Mouse (Mus musculus) MEL (cell line): ENCODE measurements around the gene Chrna1. TPM values are rescaled to one million over a fixed set of nuclear protein-coding genes. Genes with fewer than 3 reads are reported as not detected.
A peak's percentile ranks its signal among the peaks of the same experiment; 100 is the strongest.

Experiments
- DNase-seq: peaks from one replicate; pipeline ENCODE4 v3.0.0; 2011; ENCODE audit warnings: low read depth, low spot score
- H3K27ac ChIP-seq: 2 replicates; pipeline ENCODE4 v1.5.1; 2012; ENCODE audit warnings: low read depth, mild to moderate bottlenecking, control low read depth, low read length, moderate library complexity; ENCODE audit not compliant: control insufficient read depth
- H3K27me3 ChIP-seq, 2 experiments: fragments of 150-350 bp in 1 of 2; sonication (generic) in 1 of 2; 2 replicates each; pipeline ENCODE4 v1.6.1; 2012; ENCODE audit warnings: low read length in 2 of 2, mild to moderate bottlenecking in 2 of 2, improper control_type of control experiment in 1 of 2, moderate library complexity in 1 of 2; ENCODE audit not compliant: insufficient read depth in 2 of 2, control insufficient read depth in 1 of 2
- H3K36me3 ChIP-seq, 2 experiments: 2 replicates each; pipeline ENCODE4 v1.6.1; 2012 to 2014; ENCODE audit warnings: low read length in 2 of 2, improper control_type of control experiment in 1 of 2, inconsistent platforms in 1 of 2, mild to moderate bottlenecking in 1 of 2; ENCODE audit not compliant: insufficient read depth in 2 of 2, control insufficient read depth in 1 of 2
- H3K4me1 ChIP-seq, 2 experiments: fragments of 150-350 bp in 1 of 2; sonication (generic) in 1 of 2; 2 replicates each; pipeline ENCODE4 v1.6.1; 2012; ENCODE audit warnings: low read length in 2 of 2, improper control_type of control experiment in 1 of 2, mild to moderate bottlenecking in 1 of 2; ENCODE audit not compliant: insufficient read depth in 2 of 2, control insufficient read depth in 1 of 2
- H3K4me3 ChIP-seq, 2 experiments: fragments of 150-350 bp in 1 of 2; sonication (generic) in 1 of 2; 2 replicates each; pipeline ENCODE4 v1.5.1; 2012; ENCODE audit warnings: low read depth in 2 of 2, low read length in 2 of 2, mild to moderate bottlenecking in 2 of 2, moderate library complexity in 2 of 2, control low read depth in 1 of 2, improper control_type of control experiment in 1 of 2; ENCODE audit not compliant: control insufficient read depth in 1 of 2, insufficient read depth in 1 of 2
- H3K79me2 ChIP-seq: 2 replicates; pipeline ENCODE4 v1.6.1; 2012; ENCODE audit warnings: mild to moderate bottlenecking, low read length, moderate library complexity; ENCODE audit not compliant: control insufficient read depth, poor library complexity, insufficient read depth
- H3K9ac ChIP-seq: 2 replicates; pipeline ENCODE4 v1.6.1; 2012; ENCODE audit warnings: low read depth, mild to moderate bottlenecking, control low read depth, low read length, moderate library complexity; ENCODE audit not compliant: control insufficient read depth, poor library complexity, severe bottlenecking
- H3K9me3 ChIP-seq: fragments of 150-350 bp; sonication (generic); replicated peaks from 2 replicates; pipeline ENCODE4 v1.6.1; 2012; ENCODE audit warnings: mild to moderate bottlenecking, low read length, improper control_type of control experiment, moderate library complexity; ENCODE audit not compliant: insufficient read depth
- CHD2 ChIP-seq: IDR thresholded peaks from 2 replicates; pipeline ENCODE4 v1.6.1; 2011; ENCODE audit warnings: low read length, improper control_type of control experiment
- CTCF ChIP-seq, 3 experiments: IDR thresholded peaks in 2 of 3; conservative IDR thresholded peaks in 1 of 3; 2 replicates each; pipeline ENCODE4 v1.5.1; 2011 to 2012; ENCODE audit warnings: low read length in 3 of 3, low read depth in 2 of 3, mild to moderate bottlenecking in 2 of 3, improper control_type of control experiment in 1 of 3, inconsistent platforms in 1 of 3, mixed read lengths in 1 of 3, moderate library complexity in 1 of 3; ENCODE audit not compliant: control insufficient read depth in 1 of 3, insufficient read depth in 1 of 3, poor library complexity in 1 of 3, severe bottlenecking in 1 of 3
- ELF1 ChIP-seq: IDR thresholded peaks from 2 replicates; pipeline ENCODE4 v1.6.1; 2014; ENCODE audit warnings: low read depth, mild to moderate bottlenecking, inconsistent platforms, low read length, improper control_type of control experiment, moderate library complexity
- GABPA ChIP-seq: IDR thresholded peaks from 2 replicates; pipeline ENCODE4 v1.6.1; 2012; ENCODE audit warnings: low read depth, mild to moderate bottlenecking, inconsistent platforms, low read length, improper control_type of control experiment, moderate library complexity
- GATA1 ChIP-seq: IDR thresholded peaks from 2 replicates; pipeline ENCODE4 v1.6.1; 2011; ENCODE audit warnings: low read depth, low read length, improper control_type of control experiment
- HCFC1 ChIP-seq: IDR thresholded peaks from 2 replicates; pipeline ENCODE4 v1.6.1; 2012; ENCODE audit warnings: low read depth, mild to moderate bottlenecking, inconsistent platforms, low read length, improper control_type of control experiment, moderate library complexity
- MAFK ChIP-seq: IDR thresholded peaks from 2 replicates; pipeline ENCODE4 v1.6.1; 2011; ENCODE audit warnings: low read depth, mild to moderate bottlenecking, low read length, improper control_type of control experiment, borderline replicate concordance
- MEF2A ChIP-seq: IDR thresholded peaks from 2 replicates; pipeline ENCODE4 v1.6.1; 2014; ENCODE audit warnings: low read depth, mild to moderate bottlenecking, inconsistent platforms, low read length, improper control_type of control experiment; ENCODE audit not compliant: poor library complexity, insufficient replicate concordance, severe bottlenecking; ENCODE audit errors: extremely low read depth
- MXI1 ChIP-seq: IDR thresholded peaks from 2 replicates; pipeline ENCODE4 v1.6.1; 2011; ENCODE audit warnings: mild to moderate bottlenecking, low read depth, low read length, improper control_type of control experiment
- MYC ChIP-seq: IDR thresholded peaks from 2 replicates; pipeline ENCODE4 v1.6.1; 2011; ENCODE audit warnings: low read depth, mild to moderate bottlenecking, low read length, improper control_type of control experiment, moderate library complexity
- NELFE ChIP-seq: IDR thresholded peaks from 2 replicates; pipeline ENCODE4 v1.6.1; 2011; ENCODE audit warnings: low read depth, low read length, improper control_type of control experiment
- NRF1 ChIP-seq: IDR thresholded peaks from 2 replicates; pipeline ENCODE4 v1.6.1; 2014; ENCODE audit warnings: low read depth, mild to moderate bottlenecking, inconsistent platforms, low read length, improper control_type of control experiment, moderate library complexity; ENCODE audit not compliant: poor library complexity, insufficient read depth, severe bottlenecking
- POLR2A ChIP-seq, 2 experiments: IDR thresholded peaks; 2 replicates each; pipeline ENCODE4 v1.6.1; 2011 to 2012; ENCODE audit warnings: low read length in 2 of 2, mild to moderate bottlenecking in 2 of 2, control low read depth in 1 of 2, improper control_type of control experiment in 1 of 2, low read depth in 1 of 2, moderate library complexity in 1 of 2; ENCODE audit not compliant: control insufficient read depth in 1 of 2, insufficient read depth in 1 of 2, poor library complexity in 1 of 2
- POLR2AphosphoS2 ChIP-seq: IDR thresholded peaks from 2 replicates; pipeline ENCODE4 v1.6.1; 2011; ENCODE audit warnings: low read length, improper control_type of control experiment
- RAD21 ChIP-seq: IDR thresholded peaks from 2 replicates; pipeline ENCODE4 v1.6.1; 2011; ENCODE audit warnings: mild to moderate bottlenecking, low read depth, low read length, improper control_type of control experiment
- SMC3 ChIP-seq: IDR thresholded peaks from 2 replicates; pipeline ENCODE4 v1.6.1; 2011; ENCODE audit warnings: low read depth, low read length, improper control_type of control experiment
- TAL1 ChIP-seq: IDR thresholded peaks from 2 replicates; pipeline ENCODE4 v1.6.1; 2012; ENCODE audit warnings: mild to moderate bottlenecking, inconsistent platforms, low read length, moderate library complexity, mixed read lengths
- TCF12 ChIP-seq: IDR thresholded peaks from 2 replicates; pipeline ENCODE4 v1.6.1; 2014; ENCODE audit warnings: low read depth, mild to moderate bottlenecking, inconsistent platforms, low read length, improper control_type of control experiment, moderate library complexity
- USF2 ChIP-seq, 2 experiments: IDR thresholded peaks; 2 replicates each; pipeline ENCODE4 v1.6.1; 2011 to 2012; ENCODE audit warnings: improper control_type of control experiment in 2 of 2, low read length in 2 of 2, borderline replicate concordance in 1 of 2, inconsistent platforms in 1 of 2, low read depth in 1 of 2, mild to moderate bottlenecking in 1 of 2; ENCODE audit not compliant: insufficient read depth in 1 of 2
- ZC3H11A ChIP-seq: IDR thresholded peaks from 2 replicates; pipeline ENCODE4 v1.6.1; 2012; ENCODE audit warnings: low read depth, mild to moderate bottlenecking, inconsistent platforms, low read length, improper control_type of control experiment
- ZMIZ1 ChIP-seq: IDR thresholded peaks from 2 replicates; pipeline ENCODE4 v1.6.1; 2012; ENCODE audit warnings: low read depth, mild to moderate bottlenecking, inconsistent platforms, low read length, improper control_type of control experiment, moderate library complexity
- ZNF384 ChIP-seq: IDR thresholded peaks from 2 replicates; pipeline ENCODE4 v1.6.1; 2012; ENCODE audit warnings: low read depth, mild to moderate bottlenecking, inconsistent platforms, low read length, improper control_type of control experiment
- polyA plus RNA-seq, 2 experiments: library from polyadenylated mRNA; stranded (reverse) in 1 of 2; unstranded in 1 of 2; fragments of >175 nt in 1 of 2; fragments of >200 nt in 1 of 2; gene quantifications; 2 replicates each; pipeline versions ENCODE4 v1.2.1 to v1.2.4; 2012; ENCODE audit warnings: low replicate concordance in 2 of 2, low read depth in 1 of 2; ENCODE audit not compliant: insufficient read length in 2 of 2, insufficient read depth in 1 of 2, missing spikeins in 1 of 2
- total RNA-seq: library from RNA; depleted of rRNA; stranded (reverse); fragments of 300-350 nt; gene quantifications from 2 replicates; pipeline ENCODE4 v1.2.3, GENCODE M21; 2012

The Chrna1 gene
- total and polyA plus RNA-seq, 3 experiments = 0.12 TPM; not detected in 2

DNA sequence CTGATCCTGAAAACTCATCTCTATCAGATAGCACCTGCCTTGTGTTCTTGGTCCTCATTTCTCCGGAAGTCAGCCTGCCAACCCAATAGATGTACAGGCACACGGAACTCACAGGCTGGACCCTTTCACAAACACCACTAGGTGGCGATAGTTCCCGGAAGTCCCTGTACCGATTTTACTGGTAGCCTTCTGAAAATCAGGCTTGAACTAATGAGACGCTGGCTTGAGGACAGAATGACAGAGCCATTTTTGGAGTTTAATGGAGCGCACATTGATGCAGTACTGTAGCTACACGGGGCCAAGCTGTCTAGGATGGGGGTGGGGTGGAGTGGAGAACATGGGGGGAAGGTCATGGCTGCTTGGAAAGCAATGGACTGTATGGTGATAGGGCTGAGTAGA is 18.5 kb downstream of the Chrna1 start:
- no peaks in the 10 kb centered on the region for H3K79me2 ChIP-seq
- no peaks in the 10 kb centered on the region for H3K27me3 ChIP-seq
- peaks cover 0 to 7% of the 10 kb centered on the region in 2 experiments; a peak in 3 of 4 replicates for H3K4me1 ChIP-seq
- DNase-seq = peak; percentile 84
- peak overlapping the region; percentile 40 to 62 for H3K4me3 ChIP-seq
- TF ChIP-seq POLR2A (IDR thresholded peaks at IDR 0.05; ENCODE audit: control insufficient read depth in 1 of 2, insufficient read depth in 1 of 2, low read depth in 1 of 2, low read length in 2 of 2, poor library complexity in 1 of 2) (no peak), MYC (no peak), RAD21 (peak; percentile 37), TCF12 (no peak), MXI1 (no peak), HCFC1 (0 out of 2 replicates have a peak, but pooled peaks have one; percentile 28), SMC3 (peak; percentile 47), ELF1 (peak; percentile 97), POLR2AphosphoS2 (no peak), ZMIZ1 (no peak), CTCF (IDR thresholded peaks at IDR 0.05 in 2 of 3, conservative IDR thresholded peaks at IDR 0.05 in 1 of 3; ENCODE audit: control insufficient read depth in 1 of 3, insufficient read depth in 1 of 3, low read depth in 2 of 3, low read length in 3 of 3, poor library complexity in 1 of 3, severe bottlenecking in 1 of 3) (peak; percentile 61 to 78 (median 71)), GATA1 (no peak)
- peak overlapping the region; percentile 6; the same call in 1 of the 2 replicates for H3K9ac ChIP-seq
- peaks cover 0 to 3% of the 10 kb centered on the region in 2 experiments; a peak in 1 of 4 replicates for H3K36me3 ChIP-seq
- no peaks in the 10 kb centered on the region for H3K9me3 ChIP-seq
- H3K27ac ChIP-seq = no peak overlapping the region

DNA sequence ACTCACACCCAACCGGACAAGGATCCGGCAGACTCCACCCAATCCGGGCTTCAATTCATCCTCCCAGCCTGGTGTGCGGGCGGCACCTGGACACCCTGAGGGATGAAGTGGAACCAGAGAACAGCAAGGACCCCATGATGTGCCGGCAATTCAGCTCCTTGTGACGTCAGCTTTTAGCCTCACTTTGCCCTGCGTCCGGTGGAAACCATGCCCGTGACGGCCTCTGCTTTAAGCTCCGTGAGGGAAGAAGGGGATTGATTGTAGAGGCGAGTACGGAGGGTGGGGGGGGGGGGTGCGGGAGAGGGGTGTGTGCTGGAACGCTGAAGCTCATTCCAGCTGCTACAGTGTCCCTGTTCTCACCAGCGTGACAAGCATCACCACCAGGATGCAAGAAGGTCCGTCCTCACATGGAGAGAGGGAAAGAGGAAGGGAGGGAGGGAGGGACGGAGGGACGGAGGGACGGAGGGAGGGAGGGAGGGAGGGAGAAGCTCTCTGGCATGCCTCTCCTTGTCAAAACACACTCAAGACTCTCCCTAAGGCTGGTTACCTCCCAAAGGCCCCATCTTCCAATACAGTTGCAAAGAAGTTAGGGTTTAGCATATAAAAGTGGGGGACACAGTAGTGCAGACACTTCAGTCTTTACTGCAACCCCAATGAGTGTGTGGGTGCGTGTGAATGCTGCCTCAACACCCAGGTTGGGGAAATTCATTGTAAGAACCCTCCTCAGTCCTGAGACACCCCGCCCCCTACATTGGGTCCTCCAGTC is 19.1 kb downstream of the Chrna1 start:
- no peak for DNase-seq
- Histone ChIP-seq H3K79me2 (no peaks in the 10 kb centered on the region), H3K9ac (no peak overlapping the region)

More for the DNA sequence above, 19.1 kb downstream of the Chrna1 start:
- no peak overlapping the region for H3K4me3 ChIP-seq
- no peaks in the 10 kb centered on the region for H3K27me3 ChIP-seq
- H3K4me1 ChIP-seq = peaks cover 0 to 7% of the 10 kb centered on the region in 2 experiments; a peak in 3 of 4 replicates
- H3K27ac ChIP-seq = no peak overlapping the region
- H3K36me3 ChIP-seq = peaks cover 0 to 3% of the 10 kb centered on the region in 2 experiments; a peak in 1 of 4 replicates
- TF ChIP-seq CHD2 (no peak), MAFK (no peak), ZNF384 (no peak), TAL1 (no peak), NRF1 (no peak), RAD21 (no peak), GABPA (no peak), USF2 (IDR thresholded peaks at IDR 0.05; ENCODE audit: borderline replicate concordance in 1 of 2, insufficient read depth in 1 of 2, low read depth in 1 of 2, low read length in 2 of 2) (no peak), NELFE (no peak), GATA1 (no peak), MEF2A (no peak), ZC3H11A (no peak)
- TF ChIP-seq, all 39 proteins: peak for 0
- no peaks in the 10 kb centered on the region for H3K9me3 ChIP-seq
